Mouse (Mus musculus) liver, embryonic 14.5 days (tissue): ENCODE results near the gene Cul4a.

Source experiments
- CTCF ChIP-seq: IDR thresholded peaks from 2 replicates; pipeline ENCODE4 v1.5.1; 2016; ENCODE audit warnings: antibody characterized with exemption, low read depth, control low read depth
- EP300 ChIP-seq: IDR thresholded peaks from 2 replicates; pipeline ENCODE4 v1.6.1; 2016; ENCODE audit warnings: antibody characterized with exemption, low read depth

DNA sequence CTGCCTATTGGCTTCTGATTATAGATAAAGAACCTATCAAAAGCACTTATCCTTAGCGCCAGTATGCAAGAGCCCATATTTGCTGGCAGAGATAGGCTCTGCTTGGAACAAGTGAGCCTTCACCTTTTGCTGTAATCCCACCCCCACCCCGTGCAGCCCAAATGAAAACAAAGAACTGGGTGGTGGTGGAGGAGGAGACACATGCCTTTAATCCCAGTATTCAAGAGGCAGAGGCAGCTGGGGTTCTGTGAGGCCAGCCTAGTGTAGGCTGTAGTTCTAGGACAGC lies 76.2 kb downstream of the Cul4a start:
- no peak for TF ChIP-seq CTCF
- TF ChIP-seq EP300 = no peak
